Mouse (Mus musculus): Measurements from ENCODE around the gene Kansl1.

Kansl1 gene

GRCm38 (mm10) chr11:104363823-104364600 lies 104.6 kb downstream of the Kansl1 start:
- DNase-seq (ENCODE audit: low spot score in 2 of 2): no peak

GRCm38 (mm10) chr11:104362704-104363103 lies 106.0 kb downstream of the Kansl1 start:
- DNase-seq (ENCODE audit: low spot score in 2 of 2): no peak

- DNase-seq (ENCODE audit: low spot score in 2 of 2): no peak
Observed at GRCm38 (mm10) chr11:104361790-104362189, 106.9 kb downstream of the Kansl1 start.

- DNase-seq (ENCODE audit: low spot score in 2 of 2): no peak
Observed at GRCm38 (mm10) chr11:104346931-104347330, 121.7 kb downstream of the Kansl1 start.

- DNase-seq (ENCODE audit: low spot score in 2 of 2): no peak
Observed at GRCm38 (mm10) chr11:104334946-104335345, 133.7 kb downstream of the Kansl1 start.

- DNase-seq (ENCODE audit: low spot score in 2 of 2): no peak
Observed at GRCm38 (mm10) chr11:104334115-104334514, 134.5 kb downstream of the Kansl1 start.

GRCm38 (mm10) chr11:104332105-104332504 lies 136.6 kb downstream of the Kansl1 start:
- no peak for DNase-seq (ENCODE audit: low spot score in 2 of 2)

- no peak for DNase-seq (ENCODE audit: low spot score in 2 of 2)
Observed at GRCm38 (mm10) chr11:104331208-104331607, 137.5 kb downstream of the Kansl1 start.

GRCm38 (mm10) chr11:104330151-104330550 lies 138.5 kb downstream of the Kansl1 start:
- DNase-seq (ENCODE audit: low spot score in 2 of 2): no peak

- no peak for DNase-seq (ENCODE audit: low spot score in 2 of 2)
Observed at GRCm38 (mm10) chr11:104329185-104329926, 139.3 kb downstream of the Kansl1 start.

GRCm38 (mm10) chr11:104327946-104328345 lies 140.7 kb downstream of the Kansl1 start:
- DNase-seq (ENCODE audit: low spot score in 2 of 2): no peak

GRCm38 (mm10) chr11:104327462-104327861 lies 141.2 kb downstream of the Kansl1 start:
- no peak for DNase-seq (ENCODE audit: low spot score in 2 of 2)

GRCm38 (mm10) chr11:104322142-104322541 lies 146.5 kb downstream of the Kansl1 start:
- no peak for DNase-seq (ENCODE audit: low spot score in 2 of 2)

GRCm38 (mm10) chr11:104320511-104320910 lies 148.2 kb downstream of the Kansl1 start:
- DNase-seq (ENCODE audit: low spot score in 2 of 2): no peak

GRCm38 (mm10) chr11:104318940-104319781 lies 149.5 kb downstream of the Kansl1 start:
- no peak for DNase-seq (ENCODE audit: low spot score in 2 of 2)

GRCm38 (mm10) chr11:104317631-104318030 lies 151.0 kb downstream of the Kansl1 start:
- DNase-seq (ENCODE audit: low spot score in 2 of 2): no peak

GRCm38 (mm10) chr11:104316685-104317400 lies 151.8 kb downstream of the Kansl1 start:
- no peak for DNase-seq (ENCODE audit: low spot score in 2 of 2)

- peak in 1 of 2 experiments; percentile 64 for DNase-seq (ENCODE audit: low spot score in 2 of 2)
Observed at GRCm38 (mm10) chr11:104315703-104316102, 153.0 kb downstream of the Kansl1 start.

GRCm38 (mm10) chr11:104311643-104312042 lies 157.0 kb downstream of the Kansl1 start:
- DNase-seq (ENCODE audit: low spot score in 2 of 2): no peak

- DNase-seq (ENCODE audit: low spot score in 2 of 2): no peak
Observed at GRCm38 (mm10) chr11:104310226-104310887, 158.3 kb downstream of the Kansl1 start.
